Mouse (Mus musculus): ENCODE results near the gene Fgf2.

GRCm38 (mm10) chr3:37420641-37421040 is 72.5 kb downstream of the Fgf2 start:
- no peak for TF ChIP-seq CTCF (IDR thresholded peaks at IDR 0.05; ENCODE audit: low read depth)
- no peak for TF ChIP-seq EP300 (IDR thresholded peaks at IDR 0.05; ENCODE audit: low read depth)

All from liver, postnatal 0 days (tissue).